Mouse (Mus musculus) heart, adult 10 weeks (tissue): ENCODE measurements around the gene Mfsd4b4. TPM values are rescaled to one million over a fixed set of nuclear protein-coding genes. Genes with fewer than 3 reads are reported as not detected.

Experiments used
- polyA plus RNA-seq: library from polyadenylated mRNA; stranded (reverse); fragments of 350-450 nt; fragmentation: Illumina TruSeq; extraction: RNeasy Lipid Tissue Mini Kit (QIAGEN cat#74804); gene quantifications from one replicate; pipeline ENCODE4 v1.2.3, GENCODE M21; 2014; ENCODE audit warnings: low read depth, low replicate concordance

Gene Mfsd4b4
- polyA plus RNA-seq, result 4.0 TPM

GRCm38 (mm10) chr10:39898874-39899371 is at the start of gene Mfsd4b4:
Gene Mfsd4b4, minus strand, starts transcription at chr10:39899238.

GRCm38 (mm10) chr10:39926616-39927139 is 27.6 kb upstream of the Mfsd4b4 start, which contains the start of gene Mfsd4b2:
Gene Mfsd4b2, minus strand, starts transcription at chr10:39926923.

Other genes with a start within 250 kb of the Mfsd4b4 start
- 8.9 TPM for gene Rev3l, start 167.1 kb downstream of the Mfsd4b4 start, polyA plus RNA-seq
- gene Mfsd4b2, start 27.7 kb upstream of the Mfsd4b4 start, polyA plus RNA-seq, result not detected
- gene Mfsd4b3, start 60.9 kb upstream of the Mfsd4b4 start, polyA plus RNA-seq, result 6.9 TPM
- gene Mfsd4b5, start 87.4 kb upstream of the Mfsd4b4 start, polyA plus RNA-seq, result 0.79 TPM
- gene Mfsd4b1, start 126.0 kb upstream of the Mfsd4b4 start, polyA plus RNA-seq, result 3.0 TPM
- gene Slc16a10, start 243.0 kb upstream of the Mfsd4b4 start, polyA plus RNA-seq, result 14.8 TPM